Mouse (Mus musculus): ENCODE data around the gene Prrt3. TPM values are rescaled to one million over a fixed set of nuclear protein-coding genes. Genes with fewer than 3 reads are reported as not detected.

Gene Prrt3
- polyA plus RNA-seq (2015; fragmentation: Nextera tagmentation; extraction: Ambion mirVana) = 0.62 and 0.69 TPM in 2 replicates

DNA sequence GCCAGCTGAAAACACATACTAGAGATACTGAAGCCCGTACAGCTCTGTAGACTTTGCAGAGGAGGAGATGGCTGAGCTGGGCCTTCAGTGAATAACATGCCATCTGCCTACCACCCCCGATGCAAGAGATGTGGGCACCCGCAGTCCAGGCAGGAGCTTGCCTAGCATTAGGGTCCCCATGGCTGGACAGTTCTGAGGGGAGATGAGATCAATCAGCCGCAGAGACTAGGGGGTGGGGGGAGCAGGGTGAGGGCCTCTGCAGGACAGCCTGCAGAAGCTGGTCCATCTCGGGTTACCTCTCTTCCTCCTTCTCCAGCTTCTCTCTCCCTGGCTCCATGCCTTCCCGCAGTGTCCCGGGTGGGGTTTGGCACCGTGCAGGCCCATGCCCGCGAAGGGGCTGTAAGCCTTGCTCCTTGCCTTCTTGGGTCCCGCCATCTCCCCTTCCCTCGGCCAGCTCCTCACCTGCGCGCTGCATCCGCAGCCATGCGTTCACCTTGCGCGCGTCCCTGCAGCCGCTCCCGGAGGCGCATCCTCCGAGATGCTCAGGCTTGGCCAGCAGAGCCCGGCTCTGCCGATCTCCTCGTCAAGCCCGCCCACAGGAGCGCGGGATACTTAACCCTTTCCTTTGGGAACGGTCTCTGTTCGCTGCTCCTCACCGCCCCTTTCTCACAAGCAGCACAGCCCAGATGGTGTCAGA lies at the start of gene Prrt3:
Gene Prrt3, minus strand, starts transcription at position 544 of the 697 bp plus-strand sequence.

DNA sequence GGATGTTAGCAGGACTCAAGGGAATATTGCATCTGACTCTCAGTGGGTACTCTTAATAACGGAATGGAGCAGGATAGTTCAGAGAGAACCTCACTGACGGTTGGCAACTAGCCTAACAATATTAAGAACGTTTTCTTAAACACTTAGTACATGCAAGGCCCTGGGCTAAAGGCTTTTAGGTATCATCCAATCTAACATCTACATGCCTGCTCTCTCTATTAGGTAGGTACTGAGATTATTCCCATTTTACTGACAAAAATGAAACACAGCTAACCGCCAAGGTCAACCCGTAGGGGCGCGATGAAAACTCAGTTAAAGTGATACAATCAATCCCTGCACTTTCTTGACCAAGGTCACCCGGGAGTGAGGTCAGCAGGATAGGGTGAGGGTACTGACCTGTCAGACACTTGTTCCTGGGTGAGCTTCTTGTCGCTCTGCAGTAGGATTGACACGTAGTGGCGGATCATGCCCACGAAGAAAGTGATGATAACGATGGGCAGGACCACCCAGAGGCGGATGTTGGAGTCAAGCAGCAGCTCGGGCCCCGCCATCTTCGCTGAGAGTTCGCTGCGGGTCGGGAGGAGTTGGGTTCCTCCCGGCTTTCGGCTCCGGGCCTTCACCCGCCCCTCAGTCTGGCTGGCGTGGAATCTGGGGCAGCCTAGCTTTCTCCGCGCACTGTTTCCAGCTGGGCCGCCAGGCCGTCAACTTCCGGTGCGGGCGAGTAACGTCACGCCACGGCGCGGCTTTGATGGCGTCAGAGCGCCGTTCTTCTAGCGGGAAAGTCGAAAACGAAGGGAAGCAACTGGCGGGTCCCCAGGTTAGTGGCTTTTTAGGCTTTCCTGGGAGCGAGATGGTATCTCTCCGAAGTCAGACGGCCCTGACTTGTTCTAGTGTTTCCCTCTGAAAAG lies 29.5 kb upstream of the Prrt3 start, which contains the start of the genes Emc3 and Fancd2:
Gene Emc3, minus strand, starts transcription at position 721 of the 908 bp plus-strand sequence.
Gene Fancd2, plus strand, starts transcription at position 751 of the 908 bp plus-strand sequence.

DNA sequence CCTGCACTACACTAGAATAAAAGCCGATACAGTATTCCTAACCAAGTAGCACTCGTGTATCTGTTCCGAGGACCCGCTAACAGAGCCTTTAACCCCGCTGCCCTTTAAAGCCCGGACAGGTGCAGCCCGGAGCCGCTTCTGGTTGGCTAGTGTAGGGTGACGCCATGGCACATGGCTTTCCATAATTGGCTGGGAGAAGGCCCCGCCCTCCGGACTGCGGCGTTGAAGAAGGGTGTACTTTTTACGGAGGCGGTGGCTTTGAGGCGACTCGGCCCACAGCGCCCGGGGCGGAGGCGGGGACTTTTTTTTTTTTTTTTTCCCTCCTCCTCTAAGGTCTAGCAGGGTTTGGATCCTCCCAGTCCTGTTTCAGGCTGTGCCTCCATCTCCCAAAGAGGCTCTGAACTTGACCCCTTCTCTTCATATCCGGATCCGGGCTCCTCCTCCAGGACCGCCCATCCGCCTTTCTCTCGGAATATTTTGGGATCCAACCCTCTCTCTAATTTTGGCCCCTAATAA lies 18.6 kb downstream of the Prrt3 start, which contains the start of gene Creld1:
Gene Creld1, plus strand, starts transcription at position 198 of the 516 bp plus-strand sequence.

DNA sequence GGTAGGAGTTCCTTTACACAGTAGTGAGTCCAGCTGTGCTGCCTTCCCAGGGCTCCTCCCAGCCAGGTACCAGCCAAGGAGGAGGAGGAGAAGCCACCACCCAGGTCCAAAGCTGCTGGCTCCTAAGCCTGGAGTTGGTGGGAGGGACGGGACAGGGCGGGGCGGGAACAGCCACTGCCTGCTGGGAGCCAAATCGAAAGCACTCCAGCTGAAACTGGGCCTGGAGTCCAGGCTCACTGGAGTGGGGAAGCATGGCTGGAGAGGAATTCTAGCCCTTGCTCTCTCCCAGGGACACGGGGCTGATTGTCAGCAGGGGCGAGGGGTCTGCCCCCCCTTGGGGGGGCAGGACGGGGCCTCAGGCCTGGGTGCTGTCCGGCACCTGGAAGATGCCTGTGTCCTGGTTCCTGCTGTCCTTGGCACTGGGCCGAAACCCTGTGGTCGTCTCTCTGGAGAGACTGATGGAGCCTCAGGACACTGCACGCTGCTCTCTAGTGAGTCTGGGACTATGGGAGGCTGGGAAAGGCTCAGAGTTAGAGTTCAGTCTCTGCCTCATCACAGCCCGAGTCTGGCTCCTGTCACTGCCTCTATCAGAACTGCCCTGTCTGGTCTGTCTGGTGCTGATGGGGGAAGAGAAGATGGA lies 30.3 kb downstream of the Prrt3 start, which contains the start of gene Il17rc:
Gene Il17rc, plus strand, starts transcription at position 131 of the 640 bp plus-strand sequence.

DNA sequence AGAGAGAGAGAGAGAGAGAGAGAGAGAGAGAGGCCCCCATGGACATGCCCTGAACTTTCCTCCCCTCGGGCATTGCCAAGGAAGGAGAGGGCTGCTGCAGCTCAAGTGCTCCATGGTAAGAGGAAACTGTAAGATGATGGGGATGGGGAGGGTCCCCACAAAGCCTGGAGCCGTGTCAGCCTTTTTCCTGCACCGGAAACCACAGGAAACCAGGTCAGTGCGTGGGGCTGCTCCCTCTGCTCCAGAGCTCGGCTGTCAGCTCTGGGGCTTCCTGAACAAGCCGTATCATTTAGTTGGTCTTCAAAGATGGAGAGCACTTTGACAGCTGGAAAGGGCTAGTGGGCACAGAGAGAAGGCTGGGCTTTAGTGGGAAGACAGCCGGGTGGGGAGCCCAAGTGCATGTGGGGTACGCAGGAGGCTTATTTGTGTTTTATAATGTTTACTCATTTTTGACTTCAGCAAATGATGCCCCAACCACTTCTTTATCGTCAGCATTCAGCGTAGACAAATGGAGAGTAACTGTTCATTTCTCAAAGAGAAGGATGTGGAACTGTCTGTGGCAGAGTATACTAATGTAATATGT lies 43.7 kb downstream of the Prrt3 start, which contains the start of gene Il17re:
Gene Il17re, plus strand, starts transcription at position 533 of the 583 bp plus-strand sequence.

Small RNAs within 50 kb of the gene (microRNA-seq; reads per million reads assigned to microRNA genes)
- gene Gm23365 (ENCODE audit: borderline replicate concordance, insufficient number of aligned reads) = not detected

Other genes with a start within 250 kb of the Prrt3 start
- 0.11 TPM in 2 replicates for gene Cpne9, start 219.6 kb downstream of the Prrt3 start, polyA plus RNA-seq (2015; fragmentation: Nextera tagmentation; extraction: Ambion mirVana)
- gene Brpf1, start 194.8 kb downstream of the Prrt3 start, polyA plus RNA-seq (2015; fragmentation: Nextera tagmentation; extraction: Ambion mirVana) = 7.2 and 9.8 TPM in 2 replicates
- gene Ogg1, start 175.0 kb downstream of the Prrt3 start, polyA plus RNA-seq (2015; fragmentation: Nextera tagmentation; extraction: Ambion mirVana) = 12.6 and 15.8 TPM in 2 replicates
- 101 and 105 TPM in 2 replicates for gene Camk1, start 157.9 kb downstream of the Prrt3 start, polyA plus RNA-seq (2015; fragmentation: Nextera tagmentation; extraction: Ambion mirVana)
- gene Tada3, start 124.0 kb downstream of the Prrt3 start, polyA plus RNA-seq (2015; fragmentation: Nextera tagmentation; extraction: Ambion mirVana) = 28.2 and 43.4 TPM in 2 replicates
- gene Arpc4, start 123.8 kb downstream of the Prrt3 start, polyA plus RNA-seq (2015; fragmentation: Nextera tagmentation; extraction: Ambion mirVana) = 282 and 330 TPM in 2 replicates
- gene Ttll3, start 112.7 kb downstream of the Prrt3 start, polyA plus RNA-seq (2015; fragmentation: Nextera tagmentation; extraction: Ambion mirVana) = 1.4 and 1.8 TPM in 2 replicates
- 8.8 and 15.2 TPM in 2 replicates for gene Rpusd3, start 82.6 kb downstream of the Prrt3 start, polyA plus RNA-seq (2015; fragmentation: Nextera tagmentation; extraction: Ambion mirVana)
- 1.2 and 2.2 TPM in 2 replicates for gene Cidec, start 66.2 kb downstream of the Prrt3 start, polyA plus RNA-seq (2015; fragmentation: Nextera tagmentation; extraction: Ambion mirVana)
- gene Jagn1, start 59.4 kb downstream of the Prrt3 start, polyA plus RNA-seq (2015; fragmentation: Nextera tagmentation; extraction: Ambion mirVana) = 62.6 and 65.0 TPM in 2 replicates
- gene Il17re, start 43.4 kb downstream of the Prrt3 start, polyA plus RNA-seq (2015; fragmentation: Nextera tagmentation; extraction: Ambion mirVana) = 2.0 and 2.7 TPM in 2 replicates
- 16.6 and 22.4 TPM in 2 replicates for gene Il17rc, start 30.5 kb downstream of the Prrt3 start, polyA plus RNA-seq (2015; fragmentation: Nextera tagmentation; extraction: Ambion mirVana)
- gene Creld1, start 18.6 kb downstream of the Prrt3 start, polyA plus RNA-seq (2015; fragmentation: Nextera tagmentation; extraction: Ambion mirVana) = 26.5 and 32.6 TPM in 2 replicates
- 107 and 145 TPM in 2 replicates for gene Emc3, start 29.7 kb upstream of the Prrt3 start, polyA plus RNA-seq (2015; fragmentation: Nextera tagmentation; extraction: Ambion mirVana)
- 2.4 and 3.5 TPM in 2 replicates for gene Fancd2, start 29.8 kb upstream of the Prrt3 start, polyA plus RNA-seq (2015; fragmentation: Nextera tagmentation; extraction: Ambion mirVana)
- gene Fancd2os, start 98.8 kb upstream of the Prrt3 start, polyA plus RNA-seq (2015; fragmentation: Nextera tagmentation; extraction: Ambion mirVana) = 0.49 and 0.65 TPM in 2 replicates
- gene Brk1, start 102.8 kb upstream of the Prrt3 start, polyA plus RNA-seq (2015; fragmentation: Nextera tagmentation; extraction: Ambion mirVana) = 300 and 360 TPM in 2 replicates
- gene Vhl, start 122.0 kb upstream of the Prrt3 start, polyA plus RNA-seq (2015; fragmentation: Nextera tagmentation; extraction: Ambion mirVana) = 37.0 and 43.4 TPM in 2 replicates
- 5.2 and 6.3 TPM in 2 replicates for gene Irak2, start 136.5 kb upstream of the Prrt3 start, polyA plus RNA-seq (2015; fragmentation: Nextera tagmentation; extraction: Ambion mirVana)
- 0.47 and 0.94 TPM in 2 replicates for gene Tatdn2, start 195.1 kb upstream of the Prrt3 start, polyA plus RNA-seq (2015; fragmentation: Nextera tagmentation; extraction: Ambion mirVana)
- 0.47 and 1.7 TPM in 2 replicates for gene Ghrl, start 217.9 kb upstream of the Prrt3 start, polyA plus RNA-seq (2015; fragmentation: Nextera tagmentation; extraction: Ambion mirVana)
- gene Sec13, start 238.8 kb upstream of the Prrt3 start, polyA plus RNA-seq (2015; fragmentation: Nextera tagmentation; extraction: Ambion mirVana) = 146 and 182 TPM in 2 replicates